Mouse (Mus musculus): Measurements from ENCODE around the gene Stoml3.

GRCm38 (mm10) chr3:53469650-53470049 is 18.8 kb upstream of the Stoml3 start:
- TF ChIP-seq CTCF (conservative IDR thresholded peaks at IDR 0.05 in 1 of 2, IDR thresholded peaks at IDR 0.05 in 1 of 2; ENCODE audit: low read depth in 2 of 2, low read length in 2 of 2) = no peak
- no peak for TF ChIP-seq ZMIZ1 (IDR thresholded peaks at IDR 0.05; ENCODE audit: low read depth, low read length)

All from CH12.LX (cell line).